Mouse (Mus musculus): ENCODE data around the gene Nt5dc3. TPM values are rescaled to one million over a fixed set of nuclear protein-coding genes. Genes with fewer than 3 reads are reported as not detected.

Nt5dc3 gene
- total RNA-seq, 1 experiment: 5.6 TPM

DNA sequence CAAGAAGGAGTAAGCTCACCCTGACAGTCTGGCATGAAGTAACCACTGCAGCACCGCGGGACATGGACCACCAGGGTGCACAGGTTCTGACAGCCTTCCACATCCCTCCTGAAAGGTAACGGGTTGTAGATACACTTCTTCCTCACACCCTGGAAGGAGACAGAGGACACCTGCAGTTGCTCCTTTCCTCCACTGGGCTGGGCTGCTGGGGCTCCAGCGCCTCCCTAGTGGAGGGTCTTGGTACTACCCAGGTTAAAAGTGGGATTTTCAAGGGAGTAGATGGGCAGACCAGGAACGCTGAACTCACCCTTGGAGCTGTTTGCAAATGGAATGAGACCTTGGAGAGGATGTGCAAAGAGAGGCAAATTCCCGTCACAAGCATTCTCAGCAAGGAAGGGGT, 84.6 kb downstream of the Nt5dc3 start:
- no peak overlapping the region for H3K9ac ChIP-seq (ENCODE audit: insufficient read depth, low read depth, low read length, poor library complexity, severe bottlenecking)
- no peak overlapping the region for H3K4me3 ChIP-seq (ENCODE audit: insufficient read depth in 1 of 2, low read depth in 1 of 2, low read length in 2 of 2, poor library complexity in 1 of 2, severe bottlenecking in 1 of 2)
- H3K4me1 ChIP-seq (ENCODE audit: control insufficient read depth in 2 of 2, insufficient read depth in 2 of 2, low read length in 2 of 2, poor library complexity in 1 of 2): no peaks in the 10 kb centered on the region
- TF ChIP-seq MAFK (IDR thresholded peaks at IDR 0.05; ENCODE audit: insufficient read depth, low read depth, low read length) (no peak), HCFC1 (IDR thresholded peaks at IDR 0.05; ENCODE audit: borderline replicate concordance, insufficient read depth, low read length) (no peak), ZC3H11A (IDR thresholded peaks at IDR 0.05; ENCODE audit: borderline replicate concordance, low read depth, low read length) (no peak), ZNF384 (IDR thresholded peaks at IDR 0.05; ENCODE audit: low read depth, low read length) (no peak), CHD2 (IDR thresholded peaks at IDR 0.05; ENCODE audit: low read depth, low read length) (no peak)
- H3K9me3 ChIP-seq (ENCODE audit: control insufficient read depth, insufficient read depth, low read depth, low read length): no peaks in the 10 kb centered on the region
- no peak overlapping the region for H3K27ac ChIP-seq (ENCODE audit: insufficient read depth, low read depth, low read length, poor library complexity, severe bottlenecking)
- in situ Hi-C loops (cut with MboI; ENCODE audit: low sequenced_read_pairs in 2 of 2, unreplicated experiment in 2 of 2): no loop called here
- DNase-seq (ENCODE audit: low read depth, low spot score): peak; percentile 27
- H3K36me3 ChIP-seq (ENCODE audit: control insufficient read depth, insufficient read depth, low read length, poor library complexity, severe bottlenecking): no peaks in the 10 kb centered on the region

DNA sequence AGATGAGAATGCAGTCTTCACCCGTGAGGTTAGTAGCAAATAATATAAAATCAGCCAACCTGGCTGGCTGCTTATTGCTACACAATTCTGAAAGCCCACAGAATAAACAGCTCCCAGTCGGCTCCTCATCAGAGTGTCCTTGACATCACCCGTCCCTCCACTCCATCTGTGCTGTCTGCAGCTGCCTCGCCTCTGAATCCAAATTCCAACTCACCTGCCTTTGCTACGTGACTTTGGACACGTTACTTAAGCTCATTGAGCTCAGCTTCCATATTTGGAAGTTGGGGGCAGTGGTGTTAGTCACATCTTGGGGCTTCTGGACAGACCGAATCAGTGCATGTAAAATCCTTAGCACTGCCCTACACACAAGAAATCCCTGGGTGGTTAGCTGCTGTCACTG, 93.3 kb downstream of the Nt5dc3 start:
- TF ChIP-seq ZNF384 (IDR thresholded peaks at IDR 0.05; ENCODE audit: low read depth, low read length) (no peak), ZC3H11A (IDR thresholded peaks at IDR 0.05; ENCODE audit: borderline replicate concordance, low read depth, low read length) (no peak), MAFK (IDR thresholded peaks at IDR 0.05; ENCODE audit: insufficient read depth, low read depth, low read length) (no peak), CHD2 (IDR thresholded peaks at IDR 0.05; ENCODE audit: low read depth, low read length) (no peak), HCFC1 (IDR thresholded peaks at IDR 0.05; ENCODE audit: borderline replicate concordance, insufficient read depth, low read length) (no peak)
- no peaks in the 10 kb centered on the region for H3K4me1 ChIP-seq (ENCODE audit: control insufficient read depth in 2 of 2, insufficient read depth in 2 of 2, low read length in 2 of 2, poor library complexity in 1 of 2)
- no peak overlapping the region for H3K27ac ChIP-seq (ENCODE audit: insufficient read depth, low read depth, low read length, poor library complexity, severe bottlenecking)
- H3K9me3 ChIP-seq (ENCODE audit: control insufficient read depth, insufficient read depth, low read depth, low read length): no peaks in the 10 kb centered on the region
- no peaks in the 10 kb centered on the region for H3K36me3 ChIP-seq (ENCODE audit: control insufficient read depth, insufficient read depth, low read length, poor library complexity, severe bottlenecking)
- DNase-seq (ENCODE audit: low read depth, low spot score): no peak
- H3K9ac ChIP-seq (ENCODE audit: insufficient read depth, low read depth, low read length, poor library complexity, severe bottlenecking): no peak overlapping the region
- no peak overlapping the region for H3K4me3 ChIP-seq (ENCODE audit: insufficient read depth in 1 of 2, low read depth in 1 of 2, low read length in 2 of 2, poor library complexity in 1 of 2, severe bottlenecking in 1 of 2)
- in situ Hi-C loops (cut with MboI; ENCODE audit: low sequenced_read_pairs in 2 of 2, unreplicated experiment in 2 of 2): no loop called here

DNA sequence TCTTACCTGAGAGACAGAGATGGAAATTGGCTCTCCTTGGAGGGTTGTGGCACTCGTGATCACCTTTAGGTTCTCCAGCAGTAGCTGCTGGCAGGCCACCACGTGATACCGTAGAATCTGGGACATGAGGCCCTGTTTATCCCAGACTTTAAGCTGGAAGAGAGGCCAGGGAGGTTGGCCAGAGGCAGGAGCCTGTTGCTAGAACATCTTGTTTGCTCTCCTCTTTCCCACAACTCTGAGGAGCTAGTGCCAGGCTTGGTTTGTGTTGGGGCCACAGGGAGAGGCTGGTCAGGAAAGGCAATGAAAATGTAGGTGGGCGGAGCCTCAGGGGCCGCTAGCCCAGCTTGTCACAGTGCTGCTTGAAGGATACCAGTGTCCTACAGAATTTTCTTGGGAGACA, 93.8 kb downstream of the Nt5dc3 start:
- H3K4me1 ChIP-seq (ENCODE audit: control insufficient read depth in 2 of 2, insufficient read depth in 2 of 2, low read length in 2 of 2, poor library complexity in 1 of 2): no peaks in the 10 kb centered on the region
- DNase-seq (ENCODE audit: low read depth, low spot score): no peak
- no peaks in the 10 kb centered on the region for H3K9me3 ChIP-seq (ENCODE audit: control insufficient read depth, insufficient read depth, low read depth, low read length)
- in situ Hi-C loops (cut with MboI; ENCODE audit: low sequenced_read_pairs in 2 of 2, unreplicated experiment in 2 of 2): no loop called here
- H3K36me3 ChIP-seq (ENCODE audit: control insufficient read depth, insufficient read depth, low read length, poor library complexity, severe bottlenecking): no peaks in the 10 kb centered on the region
- no peak overlapping the region for H3K4me3 ChIP-seq (ENCODE audit: insufficient read depth in 1 of 2, low read depth in 1 of 2, low read length in 2 of 2, poor library complexity in 1 of 2, severe bottlenecking in 1 of 2)
- no peak overlapping the region for H3K9ac ChIP-seq (ENCODE audit: insufficient read depth, low read depth, low read length, poor library complexity, severe bottlenecking)
- no peak for TF ChIP-seq ZC3H11A (IDR thresholded peaks at IDR 0.05; ENCODE audit: borderline replicate concordance, low read depth, low read length)
- TF ChIP-seq MAFK (IDR thresholded peaks at IDR 0.05; ENCODE audit: insufficient read depth, low read depth, low read length): no peak
- TF ChIP-seq ZNF384 (IDR thresholded peaks at IDR 0.05; ENCODE audit: low read depth, low read length): no peak
- TF ChIP-seq HCFC1 (IDR thresholded peaks at IDR 0.05; ENCODE audit: borderline replicate concordance, insufficient read depth, low read length): no peak
- no peak for TF ChIP-seq CHD2 (IDR thresholded peaks at IDR 0.05; ENCODE audit: low read depth, low read length)
- H3K27ac ChIP-seq (ENCODE audit: insufficient read depth, low read depth, low read length, poor library complexity, severe bottlenecking): no peak overlapping the region

DNA sequence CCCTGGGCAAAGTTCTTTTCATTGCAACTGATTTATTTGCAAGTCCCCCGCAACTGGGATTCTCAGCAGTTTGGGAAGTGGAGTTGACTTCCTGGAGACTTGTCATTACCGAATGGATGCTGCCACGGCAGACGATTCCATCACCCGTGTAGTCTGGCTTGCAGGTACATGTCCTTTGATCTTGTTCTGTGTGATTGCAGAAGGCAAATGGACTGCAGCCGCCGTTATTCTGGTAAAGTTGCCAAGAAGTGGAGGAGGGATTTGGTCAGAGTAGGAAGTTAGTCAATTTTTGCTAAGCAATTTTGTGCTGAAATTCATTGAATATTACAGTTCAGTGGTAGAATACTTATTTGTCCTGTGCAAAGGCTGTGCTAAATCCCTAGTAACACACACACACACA, 99.9 kb downstream of the Nt5dc3 start:
- Histone ChIP-seq H3K4me3 (ENCODE audit: insufficient read depth in 1 of 2, low read depth in 1 of 2, low read length in 2 of 2, poor library complexity in 1 of 2, severe bottlenecking in 1 of 2) (no peak overlapping the region), H3K9me3 (ENCODE audit: control insufficient read depth, insufficient read depth, low read depth, low read length) (no peaks in the 10 kb centered on the region), H3K36me3 (ENCODE audit: control insufficient read depth, insufficient read depth, low read length, poor library complexity, severe bottlenecking) (no peaks in the 10 kb centered on the region), H3K27ac (ENCODE audit: insufficient read depth, low read depth, low read length, poor library complexity, severe bottlenecking) (no peak overlapping the region), H3K4me1 (ENCODE audit: control insufficient read depth in 2 of 2, insufficient read depth in 2 of 2, low read length in 2 of 2, poor library complexity in 1 of 2) (no peaks in the 10 kb centered on the region), H3K9ac (ENCODE audit: insufficient read depth, low read depth, low read length, poor library complexity, severe bottlenecking) (no peak overlapping the region)
- TF ChIP-seq HCFC1 (IDR thresholded peaks at IDR 0.05; ENCODE audit: borderline replicate concordance, insufficient read depth, low read length): no peak
- no peak for TF ChIP-seq ZNF384 (IDR thresholded peaks at IDR 0.05; ENCODE audit: low read depth, low read length)
- no peak for TF ChIP-seq MAFK (IDR thresholded peaks at IDR 0.05; ENCODE audit: insufficient read depth, low read depth, low read length)
- TF ChIP-seq CHD2 (IDR thresholded peaks at IDR 0.05; ENCODE audit: low read depth, low read length): no peak
- no peak for TF ChIP-seq ZC3H11A (IDR thresholded peaks at IDR 0.05; ENCODE audit: borderline replicate concordance, low read depth, low read length)
- DNase-seq (ENCODE audit: low read depth, low spot score): no peak
- in situ Hi-C loops (cut with MboI; ENCODE audit: low sequenced_read_pairs in 2 of 2, unreplicated experiment in 2 of 2): no loop called here
